Mouse (Mus musculus) liver, embryonic 15.5 days (tissue): Measurements from ENCODE around the gene Ncoa1. TPM values are rescaled to one million over a fixed set of nuclear protein-coding genes. Genes with fewer than 3 reads are reported as not detected.

Experiments
- ATAC-seq: fragments of 200-750 bp; cut with Nextera tagmentation; 2 replicates; pipeline ENCODE4 v1.8.0; 2017; ENCODE audit warnings: moderate number of reproducible peaks, mild to moderate bottlenecking, moderate library complexity; ENCODE audit not compliant: insufficient read depth
- H3K27ac ChIP-seq: fragments of 300-500 bp; sonication (generic); replicated peaks from 2 replicates; pipeline ENCODE4 v1.5.1; 2015; ENCODE audit warnings: mild to moderate bottlenecking, inconsistent platforms
- H3K27me3 ChIP-seq: fragments of 300-500 bp; sonication (generic); 2 replicates; pipeline ENCODE4 v1.6.1; 2015; ENCODE audit warnings: mild to moderate bottlenecking, inconsistent platforms
- H3K36me3 ChIP-seq: fragments of 300-500 bp; sonication (generic); replicated peaks from 2 replicates; pipeline ENCODE4 v1.6.1; 2015; ENCODE audit warnings: moderate library complexity, mild to moderate bottlenecking, inconsistent platforms
- H3K4me1 ChIP-seq: fragments of 300-500 bp; sonication (generic); replicated peaks from 2 replicates; pipeline ENCODE4 v1.6.1; 2015; ENCODE audit warnings: inconsistent platforms
- H3K4me2 ChIP-seq: fragments of 300-500 bp; sonication (generic); 2 replicates; pipeline ENCODE4 v1.6.1; 2015; ENCODE audit warnings: moderate library complexity, mild to moderate bottlenecking, inconsistent platforms
- H3K4me3 ChIP-seq: fragments of 300-500 bp; sonication (generic); replicated peaks from 2 replicates; pipeline ENCODE4 v1.5.1; 2015; ENCODE audit warnings: mild to moderate bottlenecking, inconsistent platforms
- H3K9ac ChIP-seq: fragments of 300-500 bp; sonication (generic); 2 replicates; pipeline ENCODE4 v1.6.1; 2015; ENCODE audit warnings: moderate library complexity, mild to moderate bottlenecking, inconsistent platforms
- H3K9me3 ChIP-seq: fragments of 300-500 bp; sonication (generic); replicated peaks from 2 replicates; pipeline ENCODE4 v1.6.1; 2016; ENCODE audit warnings: inconsistent platforms
- WGBS: fragments of 180-500 bp; shearing (Covaris S2); methylation state at CpG from one replicate; pipeline ENCODE4 v1.1.7; 2015; ENCODE audit warnings: mixed read lengths; ENCODE audit not compliant: insufficient replicate concordance; 5-methylcytosine and 5-hydroxymethylcytosine counted together
- polyA plus RNA-seq: library from polyadenylated mRNA; unstranded; fragments of >200 nt; fragmentation: Nextera tagmentation; extraction: Ambion mirVana; gene quantifications from 2 replicates; pipeline ENCODE4 v1.2.1, GENCODE M21; 2015

Gene Ncoa1
- polyA plus RNA-seq, 1 experiment from 2014 or later: 1.3 TPM

DNA sequence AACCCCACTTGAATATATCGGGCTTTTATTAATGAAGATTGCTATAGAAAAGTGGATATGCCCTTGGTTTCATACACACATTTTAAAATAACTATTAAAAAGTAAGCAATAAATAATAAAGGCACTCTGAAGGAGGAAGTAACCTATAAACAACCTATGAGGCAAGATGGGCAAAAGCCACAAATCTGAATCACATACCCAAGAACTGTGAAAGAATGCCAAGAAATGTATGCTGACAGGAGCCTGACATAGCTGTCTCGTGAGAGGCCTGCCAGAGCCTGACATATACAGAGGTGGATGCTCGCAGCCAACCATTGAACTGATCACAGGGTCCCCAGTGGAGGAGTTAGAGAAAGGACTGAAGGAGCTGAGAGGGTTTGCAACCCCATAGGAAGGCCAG lies 35.5 kb downstream of the Ncoa1 start:
- no peak overlapping the region for H3K4me2 ChIP-seq
- ATAC-seq: no peak
- 52% methylated on average over 3 of the region's 3 CpGs for WGBS
- no peaks in the 10 kb centered on the region for H3K4me1 ChIP-seq
- no peak overlapping the region for H3K4me3 ChIP-seq
- H3K27ac ChIP-seq: no peak overlapping the region
- no peak overlapping the region for H3K9ac ChIP-seq
- no peaks in the 10 kb centered on the region for H3K36me3 ChIP-seq
- no peaks in the 10 kb centered on the region for H3K27me3 ChIP-seq
- H3K9me3 ChIP-seq: no peaks in the 10 kb centered on the region

- WGBS: 56% methylated on average over 5 of the region's 5 CpGs
These were observed 40.8 kb downstream of the Ncoa1 start for GRCm38 (mm10) chr12:4436198-4436597.

DNA sequence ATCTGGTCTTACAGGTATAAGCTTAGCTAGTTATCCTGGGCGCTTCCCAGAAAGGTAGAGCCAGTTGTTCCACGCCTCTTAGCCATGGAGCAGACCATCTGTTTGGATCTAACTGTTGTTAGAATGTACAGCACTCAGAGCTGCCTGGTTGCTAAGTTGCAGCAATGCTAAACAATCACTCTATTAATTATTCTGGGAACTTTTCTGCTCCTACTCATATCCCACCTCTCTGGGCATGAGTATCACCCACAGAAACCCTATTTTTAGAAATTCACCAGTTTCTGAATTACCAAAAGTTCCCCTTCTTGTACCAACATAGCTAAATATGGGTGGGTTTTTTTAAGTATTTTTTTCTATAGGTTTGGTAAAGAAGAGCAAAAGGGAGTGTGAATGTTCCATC lies 43.4 kb downstream of the Ncoa1 start:
- H3K27me3 ChIP-seq: no peaks in the 10 kb centered on the region
- H3K27ac ChIP-seq: no peak overlapping the region
- H3K36me3 ChIP-seq: no peaks in the 10 kb centered on the region
- no peak overlapping the region for H3K9ac ChIP-seq
- H3K4me3 ChIP-seq: no peak overlapping the region
- H3K4me2 ChIP-seq: no peak overlapping the region
- no peaks in the 10 kb centered on the region for H3K9me3 ChIP-seq
- H3K4me1 ChIP-seq: no peaks in the 10 kb centered on the region
- ATAC-seq: no peak
- 60% methylated on average over 2 of the region's 2 CpGs for WGBS

More at GRCm38 (mm10) chr12:4436198-4436597, 40.8 kb downstream of the Ncoa1 start:
- Histone ChIP-seq H3K36me3 (no peaks in the 10 kb centered on the region), H3K27me3 (no peaks in the 10 kb centered on the region), H3K4me3 (no peak overlapping the region), H3K27ac (no peak overlapping the region), H3K9me3 (no peaks in the 10 kb centered on the region), H3K9ac (no peak overlapping the region), H3K4me1 (no peaks in the 10 kb centered on the region), H3K4me2 (no peak overlapping the region)
- no peak for ATAC-seq

DNA sequence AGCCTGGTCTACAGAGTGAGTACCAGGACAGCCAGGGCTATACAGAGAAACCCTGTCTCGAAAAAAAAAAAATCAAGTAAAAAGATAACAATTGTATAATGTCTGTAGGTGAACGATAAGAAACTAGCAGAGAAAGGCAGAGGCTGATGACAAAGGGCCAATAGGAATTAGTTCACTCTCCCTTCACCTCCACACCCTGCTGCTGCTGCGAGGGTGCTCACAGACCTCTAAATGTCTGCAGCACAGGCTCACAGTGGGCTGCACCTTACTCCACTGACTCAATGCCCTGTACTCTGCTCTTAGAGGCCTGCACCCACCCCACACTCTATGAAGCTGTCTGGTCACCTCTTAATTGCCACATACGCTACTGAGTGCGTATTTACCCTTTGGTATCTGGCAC lies 45.0 kb downstream of the Ncoa1 start:
- H3K27me3 ChIP-seq: no peaks in the 10 kb centered on the region
- H3K36me3 ChIP-seq: no peaks in the 10 kb centered on the region
- no peak for ATAC-seq
- H3K27ac ChIP-seq: no peak overlapping the region
- H3K9me3 ChIP-seq: no peaks in the 10 kb centered on the region
- H3K4me3 ChIP-seq: no peak overlapping the region
- no peak overlapping the region for H3K9ac ChIP-seq
- no peaks in the 10 kb centered on the region for H3K4me1 ChIP-seq
- WGBS: 43% methylated on average over 5 of the region's 5 CpGs
- no peak overlapping the region for H3K4me2 ChIP-seq

DNA sequence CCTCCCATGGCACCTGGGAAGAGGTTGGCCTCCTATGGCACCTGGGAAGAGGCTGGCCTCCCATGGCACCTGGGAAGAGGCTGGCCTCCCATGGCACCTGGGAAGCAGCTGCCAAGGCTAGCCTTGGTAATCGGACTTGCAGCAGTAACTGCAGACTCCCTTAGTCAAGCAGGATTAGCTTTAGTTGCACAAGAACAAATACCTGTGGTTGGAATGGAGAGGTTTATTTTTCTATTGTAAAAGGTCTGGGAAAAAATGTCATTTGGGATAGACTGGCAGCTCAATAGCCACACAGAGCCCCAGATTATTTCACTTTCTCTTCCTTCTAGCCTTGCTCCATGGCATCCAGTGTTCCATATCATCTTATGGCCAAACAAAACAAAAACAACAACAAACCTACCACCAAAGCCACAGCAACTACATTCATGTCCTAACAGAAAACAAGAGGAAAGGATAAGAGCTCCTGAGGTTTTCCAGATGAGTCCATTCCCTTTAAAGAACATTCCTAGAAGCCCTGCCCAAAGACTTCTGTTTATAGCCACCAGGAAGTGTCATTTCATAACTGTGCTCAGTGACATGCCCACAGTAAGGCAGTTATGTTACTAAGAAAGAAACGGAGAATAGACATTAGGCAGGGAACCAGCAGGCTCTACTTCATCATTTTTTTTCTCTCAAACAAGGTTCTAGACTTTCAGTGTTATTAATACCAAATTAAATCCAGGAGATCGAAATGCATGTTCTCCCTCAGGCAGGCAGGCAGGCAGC lies 46.7 kb downstream of the Ncoa1 start:
- Histone ChIP-seq H3K4me1 (no peaks in the 10 kb centered on the region), H3K9me3 (no peaks in the 10 kb centered on the region), H3K4me2 (no peak overlapping the region), H3K4me3 (no peak overlapping the region), H3K36me3 (no peaks in the 10 kb centered on the region), H3K27me3 (no peaks in the 10 kb centered on the region), H3K9ac (no peak overlapping the region), H3K27ac (no peak overlapping the region)
- no peak for ATAC-seq
- 45% methylated on average over 3 of the region's 3 CpGs for WGBS

GRCm38 (mm10) chr12:4418824-4419223 lies 58.2 kb downstream of the Ncoa1 start:
- no peaks in the 10 kb centered on the region for H3K27me3 ChIP-seq

GRCm38 (mm10) chr12:4417626-4418263 lies 59.2 kb downstream of the Ncoa1 start:
- no peaks in the 10 kb centered on the region for H3K36me3 ChIP-seq
- 47% methylated on average over 3 of the region's 3 CpGs for WGBS

More at GRCm38 (mm10) chr12:4418824-4419223, 58.2 kb downstream of the Ncoa1 start:
- Histone ChIP-seq H3K4me3 (no peak overlapping the region), H3K4me1 (no peaks in the 10 kb centered on the region), H3K9ac (no peak overlapping the region), H3K27ac (no peak overlapping the region), H3K4me2 (no peak overlapping the region), H3K9me3 (no peaks in the 10 kb centered on the region), H3K36me3 (no peaks in the 10 kb centered on the region)
- no peak for ATAC-seq
- 59% methylated on average over 4 of the region's 4 CpGs for WGBS

GRCm38 (mm10) chr12:4407085-4407484 lies 69.9 kb downstream of the Ncoa1 start:
- Histone ChIP-seq H3K36me3 (no peaks in the 10 kb centered on the region), H3K4me1 (no peaks in the 10 kb centered on the region), H3K9me3 (no peaks in the 10 kb centered on the region), H3K4me3 (no peak overlapping the region), H3K9ac (no peak overlapping the region), H3K4me2 (no peak overlapping the region), H3K27ac (no peak overlapping the region), H3K27me3 (no peaks in the 10 kb centered on the region)
- ATAC-seq: no peak
- WGBS: 64% methylated on average over 2 of the region's 2 CpGs

More at GRCm38 (mm10) chr12:4417626-4418263, 59.2 kb downstream of the Ncoa1 start:
- Histone ChIP-seq H3K4me1 (no peaks in the 10 kb centered on the region), H3K27me3 (no peaks in the 10 kb centered on the region), H3K9me3 (no peaks in the 10 kb centered on the region), H3K27ac (no peak overlapping the region), H3K9ac (no peak overlapping the region), H3K4me3 (no peak overlapping the region), H3K4me2 (no peak overlapping the region)
- no peak for ATAC-seq

DNA sequence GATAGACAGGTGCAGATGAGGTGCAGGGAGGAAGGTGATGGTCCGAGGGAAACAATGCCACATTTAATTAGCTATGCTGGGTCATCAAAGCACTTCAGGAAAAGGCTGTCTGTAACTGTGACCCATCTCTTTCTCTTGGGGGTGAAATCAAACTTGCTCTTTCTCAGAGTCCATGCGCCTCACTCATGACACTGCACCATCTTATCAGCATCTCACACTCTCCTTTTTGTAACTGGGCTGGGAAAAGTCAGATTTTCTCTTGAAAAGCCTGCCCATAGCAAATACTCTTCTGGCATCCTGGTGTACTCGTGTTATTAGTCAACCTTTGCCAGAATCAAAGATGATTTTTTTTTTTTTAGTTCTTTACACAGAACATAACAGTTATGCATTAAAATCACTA lies 70.8 kb downstream of the Ncoa1 start:
- Histone ChIP-seq H3K9me3 (no peaks in the 10 kb centered on the region), H3K27ac (no peak overlapping the region), H3K9ac (no peak overlapping the region), H3K27me3 (no peaks in the 10 kb centered on the region), H3K4me1 (no peaks in the 10 kb centered on the region), H3K4me2 (no peak overlapping the region), H3K36me3 (no peaks in the 10 kb centered on the region), H3K4me3 (no peak overlapping the region)
- no peak for ATAC-seq
- 27% methylated on average over 3 of the region's 3 CpGs for WGBS

DNA sequence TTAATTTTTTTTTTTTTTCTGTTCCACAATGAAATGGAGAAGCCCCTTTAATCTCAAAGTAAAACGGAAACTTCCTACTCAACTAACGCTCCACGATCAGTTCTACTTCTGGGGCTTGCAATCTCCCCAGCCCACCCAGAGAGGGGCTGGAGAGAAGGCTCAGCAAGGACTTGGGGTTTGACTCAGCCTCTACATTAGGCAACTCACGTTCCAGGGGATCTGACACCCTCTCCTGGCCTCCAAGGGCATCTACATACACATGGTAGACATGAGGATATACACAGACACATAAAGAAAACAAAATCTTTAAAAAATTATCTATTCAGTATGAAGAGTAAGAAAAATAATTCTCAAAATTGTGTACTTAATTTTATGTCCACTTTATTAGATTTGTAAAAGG lies 73.8 kb downstream of the Ncoa1 start:
- Histone ChIP-seq H3K36me3 (no peaks in the 10 kb centered on the region), H3K27ac (no peak overlapping the region), H3K4me2 (no peak overlapping the region), H3K27me3 (no peaks in the 10 kb centered on the region), H3K9ac (no peak overlapping the region), H3K4me3 (no peak overlapping the region), H3K9me3 (no peaks in the 10 kb centered on the region), H3K4me1 (no peaks in the 10 kb centered on the region)
- WGBS: 63% methylated on average over 4 of the region's 4 CpGs
- ATAC-seq: no peak

DNA sequence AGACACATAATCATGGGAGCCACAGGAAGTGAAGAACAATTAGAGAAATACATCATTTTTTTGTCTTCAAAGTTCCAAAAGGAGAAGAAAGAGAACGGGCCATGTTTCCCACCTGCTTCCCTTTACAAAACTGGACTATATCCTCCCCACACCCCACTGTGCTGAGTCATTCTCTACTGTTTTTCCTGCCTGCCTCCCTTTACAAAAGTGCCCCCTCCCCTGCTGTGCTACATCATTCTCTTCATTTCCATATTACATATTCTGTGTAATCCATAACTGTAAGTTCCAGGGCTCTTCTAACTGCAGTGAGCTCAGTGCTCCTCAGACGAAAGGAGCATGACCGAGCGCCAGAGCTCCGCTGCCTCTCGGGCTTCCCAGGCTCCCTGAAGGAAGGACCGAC lies 80.8 kb downstream of the Ncoa1 start:
- whole genome bisulfite sequencing: 70% methylated on average over 7 of the region's 7 CpGs
- H3K9ac ChIP-seq: no peak overlapping the region
- no peak for ATAC-seq
- H3K4me2 ChIP-seq: no peak overlapping the region
- no peaks in the 10 kb centered on the region for H3K4me1 ChIP-seq
- H3K27ac ChIP-seq: no peak overlapping the region
- no peaks in the 10 kb centered on the region for H3K9me3 ChIP-seq
- no peaks in the 10 kb centered on the region for H3K27me3 ChIP-seq
- H3K4me3 ChIP-seq: no peak overlapping the region
- H3K36me3 ChIP-seq: no peaks in the 10 kb centered on the region
